Mouse (Mus musculus) macrophage (primary cell): ENCODE data around the gene Otogl. TPM values are rescaled to one million over a fixed set of nuclear protein-coding genes. Genes with fewer than 3 reads are reported as not detected.

Experiments
- H3K27ac ChIP-seq: fragments of 350-480 bp; formaldehyde crosslinking; 2 replicates; pipeline ENCODE4 v1.9.0; 2021
- H3K36me3 ChIP-seq: fragments of 350-480 bp; formaldehyde crosslinking; 2 replicates; pipeline ENCODE4 v1.9.0; 2021; ENCODE audit errors: inconsistent target
- H3K4me3 ChIP-seq: fragments of 350-480 bp; formaldehyde crosslinking; 2 replicates; pipeline ENCODE4 v1.9.0; 2021; ENCODE audit errors: inconsistent target
- H3K79me2 ChIP-seq: fragments of 350-480 bp; formaldehyde crosslinking; 2 replicates; pipeline ENCODE4 v1.9.0; 2021; ENCODE audit errors: inconsistent target
- WGBS: methylation state at CpG from one replicate; pipeline ENCODE4 v1.1.7; 2026; ENCODE audit warnings: inconsistent platforms; ENCODE audit not compliant: missing documents; 5-methylcytosine and 5-hydroxymethylcytosine counted together
- polyA plus RNA-seq: library from polyadenylated mRNA; stranded (reverse); fragments of 250-400 nt; gene quantifications from 3 replicates; pipeline ENCODE4 v1.2.4, GENCODE M21; 2018; ENCODE audit warnings: inconsistent platforms

Gene Otogl
- polyA plus RNA-seq, 1 experiment from 2014 or later, result not detected

DNA sequence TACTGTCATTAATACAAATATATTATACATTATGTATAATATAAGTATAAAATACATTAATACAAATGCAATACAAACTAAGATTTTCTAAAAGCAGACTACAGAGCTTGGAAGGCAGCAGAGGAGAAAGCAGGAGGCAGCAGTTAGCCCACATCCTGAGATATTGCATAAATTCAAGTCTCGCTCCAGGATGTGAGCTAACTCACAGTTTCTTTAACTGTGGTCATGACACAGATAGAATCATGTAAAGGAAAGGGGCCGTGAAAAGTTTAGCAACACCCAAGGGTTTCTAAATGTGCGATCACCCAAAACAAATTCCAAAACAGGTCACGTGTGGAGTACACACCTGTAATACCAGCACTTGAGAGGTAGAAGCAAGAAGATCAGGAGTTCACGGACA is 39.4 kb downstream of the Otogl start:
- Histone ChIP-seq H3K36me3 (no peaks in the 10 kb centered on the region), H3K4me3 (no peak overlapping the region), H3K27ac (no peak overlapping the region), H3K79me2 (no peaks in the 10 kb centered on the region)
- WGBS, result 14% methylated on average over 5 of the region's 5 CpGs

DNA sequence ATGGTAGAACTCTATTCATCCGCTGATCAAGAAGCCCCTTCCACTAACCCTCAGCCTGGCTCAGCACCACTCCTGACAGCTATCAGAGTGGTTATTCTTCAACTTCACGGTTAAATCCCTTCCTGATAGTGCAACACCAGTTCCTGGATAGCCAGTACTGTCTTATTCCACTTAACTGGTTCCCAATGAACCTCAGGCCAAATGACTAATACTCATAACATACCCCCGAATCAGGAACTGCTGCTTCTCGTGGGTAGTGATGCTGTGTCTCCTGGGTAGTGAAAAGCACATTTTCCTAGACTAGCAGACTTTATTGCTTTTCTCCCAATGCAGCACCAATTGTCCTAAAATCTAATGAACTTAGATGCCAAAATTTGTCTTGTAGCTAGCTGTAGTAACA is 39.8 kb downstream of the Otogl start:
- WGBS, result 30% methylated on average over 4 of the region's 4 CpGs
- Histone ChIP-seq H3K36me3 (no peaks in the 10 kb centered on the region), H3K4me3 (no peak overlapping the region), H3K79me2 (no peaks in the 10 kb centered on the region), H3K27ac (no peak overlapping the region)

DNA sequence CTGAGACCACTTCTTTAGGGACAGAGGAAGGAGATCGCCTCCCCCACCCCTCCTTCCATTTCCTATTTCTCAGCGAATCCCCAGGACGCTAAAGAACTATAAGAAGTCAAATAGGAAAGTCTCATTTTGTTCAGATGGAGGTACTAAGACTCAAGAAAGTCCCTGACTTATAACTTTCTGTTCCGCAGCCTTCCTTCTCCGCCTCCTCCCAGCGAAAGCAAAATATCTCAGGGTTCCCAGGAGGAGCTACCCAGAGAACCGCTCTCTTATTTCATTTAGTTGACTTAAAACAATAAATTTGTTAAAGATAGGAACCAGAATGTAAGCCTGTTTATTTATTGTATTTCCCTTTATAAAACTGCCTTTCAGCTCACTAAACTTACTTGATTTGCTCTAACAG is 41.4 kb downstream of the Otogl start:
- Histone ChIP-seq H3K36me3 (no peaks in the 10 kb centered on the region), H3K79me2 (no peaks in the 10 kb centered on the region), H3K27ac (no peak overlapping the region), H3K4me3 (no peak overlapping the region)
- 91% methylated on average over 6 of the region's 7 CpGs for WGBS

DNA sequence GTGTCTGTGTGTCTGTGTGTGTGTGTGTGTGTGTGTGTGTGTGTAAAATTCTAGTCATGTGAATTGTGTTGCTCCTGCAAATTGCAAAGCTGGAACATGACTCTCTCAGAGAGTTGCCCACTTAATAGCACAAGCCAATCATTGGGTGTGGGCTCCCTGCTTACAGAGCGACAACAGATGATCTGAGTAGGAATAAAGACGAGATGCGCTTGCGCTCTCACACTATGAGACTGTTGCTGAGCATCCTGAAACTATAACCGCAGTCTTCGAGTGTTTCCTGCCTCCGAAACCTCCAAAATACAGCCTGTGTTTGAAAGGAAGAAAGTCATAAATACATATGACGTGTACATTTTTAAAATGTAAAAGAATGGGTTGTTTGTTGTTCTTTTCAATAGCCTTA is 43.0 kb downstream of the Otogl start:
- 42% methylated on average over 5 of the region's 8 CpGs for WGBS
- Histone ChIP-seq H3K79me2 (no peaks in the 10 kb centered on the region), H3K27ac (no peak overlapping the region)

DNA sequence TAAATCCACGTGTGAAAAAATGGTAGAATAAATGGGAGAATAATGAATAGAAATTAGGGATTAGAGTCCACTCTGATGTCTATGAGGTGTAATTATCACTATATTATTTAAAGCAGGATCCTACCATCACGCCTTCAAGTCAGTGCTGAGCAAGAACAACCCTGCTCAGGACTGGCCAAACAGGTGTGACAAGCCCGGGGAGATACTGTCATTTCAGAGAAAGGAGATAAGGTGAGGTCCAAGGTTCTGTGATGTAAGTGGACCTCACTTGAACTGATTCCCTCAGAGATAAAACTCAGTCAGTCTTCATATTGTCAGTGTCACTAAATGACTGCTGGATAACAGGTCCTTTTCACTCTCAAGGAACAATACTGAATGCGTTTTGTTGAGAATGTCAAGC is 44.5 kb downstream of the Otogl start:
- no peak overlapping the region for H3K27ac ChIP-seq
- H3K79me2 ChIP-seq, result no peaks in the 10 kb centered on the region
- no peak overlapping the region for H3K4me3 ChIP-seq
- no peaks in the 10 kb centered on the region for H3K36me3 ChIP-seq
- WGBS, result 100% methylated on average over 4 of the region's 4 CpGs

More for the DNA sequence above, 43.0 kb downstream of the Otogl start:
- Histone ChIP-seq H3K36me3 (no peaks in the 10 kb centered on the region), H3K4me3 (no peak overlapping the region)

DNA sequence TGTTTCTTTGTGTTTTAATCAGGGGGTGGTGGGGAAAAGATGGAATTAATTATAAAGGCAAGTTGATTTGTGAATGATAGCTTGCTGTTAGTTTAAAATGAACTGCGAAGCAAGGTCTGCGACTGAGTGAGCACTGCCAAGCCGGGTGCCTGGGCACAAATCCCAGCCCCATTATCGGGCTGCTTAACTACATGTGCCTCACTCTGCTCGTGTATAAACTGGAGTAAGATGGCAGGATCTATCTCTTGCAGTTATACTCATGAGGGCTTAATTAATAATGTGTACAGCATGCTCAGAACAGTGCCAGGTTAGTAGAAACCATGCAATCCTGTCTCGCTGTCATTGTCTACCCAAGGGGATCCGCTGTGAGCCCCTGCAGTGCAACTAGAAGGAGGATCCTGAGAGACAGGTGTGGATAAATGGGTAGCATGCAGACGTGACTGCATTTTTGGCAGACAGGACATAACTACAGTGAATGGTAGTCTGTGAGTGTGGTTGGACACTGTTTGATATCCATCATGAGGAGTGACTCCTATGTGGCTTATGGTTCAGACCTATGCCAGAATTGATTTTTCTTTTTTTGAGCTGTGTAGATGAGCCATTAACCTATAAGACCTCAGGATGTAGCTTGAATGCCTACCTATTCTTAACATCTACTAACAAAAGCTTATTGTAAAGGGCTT is 51.6 kb downstream of the Otogl start:
- H3K79me2 ChIP-seq, result no peaks in the 10 kb centered on the region
- WGBS, result 97% methylated on average over 8 of the region's 8 CpGs
- H3K36me3 ChIP-seq, result no peaks in the 10 kb centered on the region
- no peak overlapping the region for H3K4me3 ChIP-seq
- no peak overlapping the region for H3K27ac ChIP-seq

DNA sequence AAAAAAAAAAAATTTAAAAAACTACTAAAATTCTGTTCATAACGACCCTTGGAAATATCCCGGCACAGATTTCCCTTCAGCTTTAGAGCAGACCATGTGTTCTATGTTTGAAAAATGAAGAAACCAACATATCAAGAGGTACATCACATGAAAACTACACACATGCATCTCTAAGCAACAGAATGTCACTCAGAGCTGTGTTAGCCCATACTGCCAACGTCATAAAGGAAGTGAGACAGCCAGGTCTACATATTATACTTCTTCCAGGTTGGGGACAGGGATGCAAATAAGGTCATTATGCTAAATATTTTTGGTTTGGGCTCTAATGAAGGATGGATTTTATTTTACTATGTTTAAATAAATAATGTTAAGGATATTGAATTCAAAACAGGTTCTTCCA is 52.7 kb downstream of the Otogl start:
- Histone ChIP-seq H3K27ac (no peak overlapping the region), H3K36me3 (no peaks in the 10 kb centered on the region), H3K4me3 (no peak overlapping the region), H3K79me2 (no peaks in the 10 kb centered on the region)
- WGBS, result 77% methylated on average over 3 of the region's 3 CpGs

DNA sequence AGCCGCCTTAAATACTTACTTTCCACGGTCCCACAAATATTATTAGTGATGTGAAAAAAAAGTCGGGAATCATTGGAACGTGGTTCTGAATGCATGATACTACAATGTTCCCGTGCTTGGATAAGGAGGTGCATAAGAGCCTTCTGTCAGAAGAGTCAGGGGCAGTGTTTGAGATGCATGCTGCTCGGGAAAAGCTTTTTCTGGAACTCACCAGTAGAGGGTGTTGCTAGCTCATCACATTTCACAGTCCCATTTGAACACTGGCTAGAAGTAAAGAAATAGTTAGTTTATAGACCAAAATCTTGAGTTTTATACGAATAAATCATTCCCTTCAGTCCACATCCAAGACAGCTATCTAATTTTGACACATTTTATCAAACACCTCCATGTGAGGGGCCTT is 53.2 kb downstream of the Otogl start:
- 41% methylated on average over 7 of the region's 7 CpGs for WGBS
- no peak overlapping the region for H3K27ac ChIP-seq
- no peak overlapping the region for H3K4me3 ChIP-seq
- H3K79me2 ChIP-seq, result no peaks in the 10 kb centered on the region
- H3K36me3 ChIP-seq, result no peaks in the 10 kb centered on the region

DNA sequence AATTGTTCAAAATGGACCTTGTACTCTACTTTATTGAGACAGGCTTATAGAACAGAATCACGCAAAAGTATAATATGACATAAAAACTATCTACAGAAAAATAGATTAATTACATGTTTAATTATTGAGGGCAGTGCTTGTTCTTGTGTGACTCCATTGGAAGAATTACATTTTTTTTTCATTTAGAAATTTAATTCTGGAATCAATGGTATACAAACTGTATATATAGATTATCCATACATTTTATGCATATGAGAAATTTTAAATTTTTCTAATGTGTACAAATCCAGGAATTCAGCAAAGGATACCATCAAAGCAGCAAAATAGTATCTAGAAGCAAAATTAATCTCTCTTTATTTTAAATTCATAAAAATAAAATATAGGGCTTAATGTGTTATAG is 67.0 kb downstream of the Otogl start:
- Histone ChIP-seq H3K4me3 (no peak overlapping the region), H3K36me3 (no peaks in the 10 kb centered on the region), H3K27ac (no peak overlapping the region), H3K79me2 (no peaks in the 10 kb centered on the region)
- 100% methylated on average over 1 of the region's 1 CpGs for WGBS

DNA sequence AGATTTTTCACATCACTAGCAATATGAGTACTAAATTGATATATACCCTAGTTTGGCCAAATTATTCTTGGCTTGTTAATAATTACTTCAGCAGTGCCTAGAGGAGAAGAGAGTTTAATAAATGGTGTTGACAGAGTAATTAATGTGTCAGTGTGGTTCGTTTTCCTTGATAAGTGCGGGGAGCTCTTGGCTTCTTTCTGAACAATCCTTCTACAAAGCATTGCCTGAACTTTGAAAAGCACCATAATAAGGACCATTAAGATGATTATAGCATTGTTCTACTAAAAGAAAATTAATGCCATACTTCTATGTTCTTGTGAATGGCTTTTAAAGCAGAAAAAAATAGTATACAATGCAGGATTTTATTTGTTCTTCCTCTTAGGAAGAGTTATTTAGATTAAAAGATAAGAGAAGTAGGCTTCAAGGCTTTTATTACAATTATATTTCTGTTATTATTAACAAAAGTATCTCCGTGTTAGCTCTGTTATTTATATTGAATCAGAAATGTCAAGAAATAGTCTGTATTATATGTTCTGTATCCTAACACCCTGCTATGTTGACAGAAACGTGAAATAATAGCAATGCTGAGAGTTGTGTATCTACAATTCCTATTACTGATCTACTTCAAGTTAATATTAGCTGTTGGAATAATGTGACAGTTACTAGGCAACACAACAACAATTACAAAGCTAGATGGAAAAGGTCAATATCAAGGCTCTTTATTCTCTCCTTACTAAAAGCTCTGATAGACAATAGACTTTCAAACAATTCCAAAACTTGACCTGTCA is 77.3 kb downstream of the Otogl start:
- H3K27ac ChIP-seq, result no peak overlapping the region
- H3K79me2 ChIP-seq, result no peaks in the 10 kb centered on the region
- 99% methylated on average over 4 of the region's 4 CpGs for WGBS

DNA sequence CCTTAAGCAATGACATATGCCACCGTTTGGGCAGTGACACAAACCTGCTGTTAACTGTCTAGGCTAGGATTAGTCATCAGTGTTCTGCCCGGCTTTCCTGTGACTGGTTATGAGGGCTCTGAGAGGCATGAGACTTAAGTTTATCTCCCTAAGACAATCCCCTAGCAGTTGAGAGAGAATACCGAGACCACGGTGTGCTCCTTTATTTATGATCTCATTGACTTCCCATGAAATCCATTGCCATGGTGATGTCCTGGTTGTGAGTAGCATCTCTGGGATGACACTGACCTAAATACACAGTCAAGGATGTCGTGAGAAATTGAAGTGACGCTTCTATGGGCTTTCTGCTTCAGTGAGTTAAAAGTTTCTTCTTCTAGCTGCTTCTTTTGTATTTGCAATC is 82.8 kb downstream of the Otogl start:
- WGBS, result 86% methylated on average over 6 of the region's 6 CpGs
- Histone ChIP-seq H3K36me3 (no peaks in the 10 kb centered on the region), H3K79me2 (no peaks in the 10 kb centered on the region), H3K4me3 (no peak overlapping the region), H3K27ac (no peak overlapping the region)

More for the DNA sequence above, 77.3 kb downstream of the Otogl start:
- H3K4me3 ChIP-seq, result no peak overlapping the region
- H3K36me3 ChIP-seq, result no peaks in the 10 kb centered on the region

DNA sequence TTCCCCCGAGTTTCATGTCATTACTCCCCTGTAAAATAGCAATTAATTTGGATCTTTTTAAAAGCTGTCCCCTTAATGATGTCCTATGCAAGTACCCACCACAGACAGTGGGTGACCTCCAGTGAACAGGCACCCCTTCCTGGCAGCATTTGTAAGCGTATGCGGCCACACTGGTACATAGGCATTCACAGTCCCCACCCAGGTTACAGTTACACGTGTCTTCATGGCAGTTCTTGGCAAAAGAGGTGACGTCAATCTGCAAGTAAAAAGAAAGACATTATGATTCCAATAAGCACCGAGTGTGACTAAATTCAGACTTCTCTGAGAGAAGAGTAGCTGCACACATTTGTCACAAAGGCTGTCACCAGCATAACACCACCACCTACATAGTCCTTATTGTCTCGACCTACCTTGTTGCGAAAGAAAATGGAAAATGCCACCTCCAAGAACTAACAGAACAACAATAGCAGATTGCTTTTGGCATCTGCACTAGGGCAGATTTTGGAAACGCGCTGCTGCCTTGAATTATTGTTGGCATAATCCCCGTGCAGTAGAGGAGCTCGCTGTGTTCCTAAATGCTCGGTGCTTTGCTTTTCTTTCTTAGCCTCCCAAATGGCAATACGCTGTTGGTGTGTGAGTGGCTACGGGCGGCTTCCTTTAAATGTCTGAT is 98.0 kb downstream of the Otogl start:
- Histone ChIP-seq H3K79me2 (no peaks in the 10 kb centered on the region), H3K36me3 (no peaks in the 10 kb centered on the region), H3K4me3 (no peak overlapping the region), H3K27ac (no peak overlapping the region)
- WGBS, result 93% methylated on average over 16 of the region's 16 CpGs

DNA sequence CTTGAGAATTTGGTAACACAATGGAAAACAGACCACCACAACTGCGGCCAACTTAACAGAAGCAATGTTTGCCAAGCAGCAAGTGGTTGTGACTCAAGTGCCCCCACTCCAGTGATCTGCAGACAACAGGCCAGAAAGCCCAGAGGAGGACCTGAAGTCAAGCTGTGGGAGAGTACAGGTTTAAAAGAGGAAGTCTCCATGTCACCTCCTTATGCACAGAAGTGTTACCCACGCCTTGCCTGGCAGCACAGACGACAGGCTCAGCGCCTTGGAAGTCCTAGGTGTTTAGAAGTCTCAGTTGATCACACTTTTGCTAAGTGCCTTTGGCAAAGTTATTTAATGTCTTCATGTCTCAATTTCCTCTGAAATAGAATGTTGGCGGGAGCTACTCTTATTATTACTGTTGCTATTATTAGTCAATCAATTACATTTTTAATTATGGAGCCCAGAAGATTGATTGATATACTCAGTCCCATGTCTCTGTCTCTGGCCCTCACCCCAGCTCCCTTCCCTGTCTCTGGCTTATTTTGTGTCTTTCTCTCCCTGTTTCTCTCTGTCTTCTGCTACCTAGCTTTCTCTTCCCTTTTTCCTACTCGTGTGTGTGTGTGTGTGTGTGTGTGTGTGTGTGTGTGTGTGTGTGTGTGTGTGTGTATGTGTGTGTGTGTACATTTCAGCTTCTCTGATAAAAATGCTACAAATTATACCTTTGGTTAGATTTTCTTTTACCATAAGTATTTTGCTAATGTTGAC is 101.1 kb downstream of the Otogl start:
- H3K36me3 ChIP-seq, result no peaks in the 10 kb centered on the region
- no peak overlapping the region for H3K27ac ChIP-seq
- H3K79me2 ChIP-seq, result no peaks in the 10 kb centered on the region
- 61% methylated on average over 5 of the region's 6 CpGs for WGBS
- no peak overlapping the region for H3K4me3 ChIP-seq

DNA sequence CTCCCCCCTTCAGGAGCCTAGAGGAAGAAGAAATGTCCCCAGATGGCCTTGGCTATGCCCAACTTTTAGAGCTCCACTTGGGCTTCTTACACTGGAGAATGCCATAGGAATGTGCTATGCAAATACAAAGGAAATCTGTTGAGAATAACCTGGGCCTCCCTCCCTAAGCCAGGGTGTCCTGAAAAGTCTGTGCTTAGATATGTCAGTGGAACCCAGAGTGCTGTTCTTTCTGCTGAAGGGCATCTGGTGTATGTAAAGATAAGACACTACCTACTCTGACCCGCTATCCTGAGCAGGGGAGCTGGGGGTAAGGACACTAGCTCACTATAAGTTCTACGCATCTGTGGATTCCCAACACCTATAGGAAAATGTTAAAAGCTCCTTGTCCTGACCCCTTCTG is 106.7 kb downstream of the Otogl start:
- Histone ChIP-seq H3K36me3 (no peaks in the 10 kb centered on the region), H3K79me2 (no peaks in the 10 kb centered on the region), H3K4me3 (no peak overlapping the region), H3K27ac (no peak overlapping the region)
- WGBS, result 88% methylated on average over 2 of the region's 2 CpGs
